Mouse (Mus musculus) frontal cortex, postnatal 36 days (tissue): Measurements from ENCODE around the gene Angpt4.

Source experiments
- DNase-seq, 2 experiments: peaks; one replicate each; pipeline ENCODE4 v3.0.0; 2022; ENCODE audit warnings: low spot score in 2 of 2

Gene Angpt4

DNA sequence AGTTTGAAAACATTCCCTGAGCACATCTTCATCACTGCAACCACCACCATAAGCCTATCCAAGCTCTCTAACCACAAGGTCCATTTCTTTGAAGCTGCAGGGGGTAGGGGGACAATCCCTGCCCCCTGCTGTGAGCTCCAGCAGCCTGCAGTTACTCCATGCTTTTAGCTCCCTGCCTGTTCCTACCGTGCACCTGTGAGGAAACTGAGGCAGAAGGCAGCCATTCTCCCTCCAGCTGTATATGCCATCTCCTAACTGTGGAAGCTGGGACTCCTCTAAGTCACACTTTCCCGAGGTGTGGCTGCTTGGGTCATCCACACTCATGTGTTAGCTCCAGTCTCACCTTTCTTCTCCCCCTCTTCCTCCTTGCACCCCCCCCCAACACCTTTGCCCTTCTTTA is 4.1 kb downstream of the Angpt4 start:
- DNase-seq = no peak

DNA sequence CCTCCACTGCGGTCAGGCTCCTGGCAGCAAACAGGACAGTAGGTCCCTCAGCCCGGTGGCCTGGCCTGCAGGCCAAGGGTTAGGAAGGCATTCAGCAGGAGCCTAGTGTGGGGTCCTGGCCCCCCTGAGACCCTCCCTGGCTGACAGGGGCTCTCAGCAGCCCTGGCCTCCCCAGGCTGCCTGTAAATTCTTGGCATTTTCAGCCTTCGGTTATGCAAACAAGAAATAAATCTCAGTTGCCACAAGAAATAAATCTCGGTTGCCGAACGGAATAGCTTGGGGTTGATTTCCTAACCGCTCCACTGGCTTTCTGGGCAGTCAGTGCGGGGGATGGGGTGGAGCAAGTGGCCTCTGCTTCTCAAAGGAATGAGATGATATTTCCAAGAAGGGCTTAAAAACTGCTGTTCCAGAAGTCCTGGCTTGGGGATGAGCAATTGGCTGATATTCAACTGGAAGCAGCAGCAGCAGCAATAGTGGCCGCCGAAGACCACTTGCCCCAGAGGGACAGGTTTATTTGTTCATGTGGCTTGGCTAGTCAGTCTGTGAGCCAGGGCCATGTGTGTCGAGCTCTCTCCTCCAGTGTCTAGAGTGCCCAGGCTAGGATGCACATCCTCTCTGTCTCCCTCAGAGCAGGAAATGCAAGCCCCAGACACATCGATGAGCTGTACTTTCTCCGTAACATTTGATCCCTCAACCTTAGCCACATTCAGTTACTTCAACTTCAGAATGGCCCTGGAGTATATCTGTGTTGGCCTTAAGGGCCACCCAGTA is 5.2 kb downstream of the Angpt4 start:
- no peak for DNase-seq

DNA sequence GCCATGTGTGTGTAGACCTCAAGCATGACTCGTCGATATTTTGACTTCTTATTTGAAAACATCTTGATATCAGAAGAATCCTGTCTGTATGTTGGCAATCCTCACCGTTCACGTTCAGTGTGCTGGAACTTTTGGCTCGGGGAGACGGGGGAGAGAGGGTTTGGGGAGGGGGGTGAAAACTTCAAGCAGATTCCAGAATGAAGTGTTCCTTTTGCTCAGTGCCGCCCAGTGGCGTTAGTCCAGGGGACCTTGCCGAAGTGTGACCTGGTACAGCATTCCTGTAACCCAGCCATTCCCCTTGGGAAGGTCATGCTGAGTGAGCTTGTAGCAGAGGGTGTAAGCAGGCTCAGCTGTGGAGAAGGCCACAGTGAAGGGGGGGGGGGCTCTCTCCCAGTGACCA is 8.1 kb downstream of the Angpt4 start:
- DNase-seq = no peak

GRCm38 (mm10) chr2:151921068-151921467 is 10.1 kb downstream of the Angpt4 start:
- no peak for DNase-seq

GRCm38 (mm10) chr2:151921596-151921995 is 10.6 kb downstream of the Angpt4 start:
- no peak for DNase-seq

- DNase-seq = no peak
These were observed 13.3 kb downstream of the Angpt4 start for GRCm38 (mm10) chr2:151924276-151924675.

DNA sequence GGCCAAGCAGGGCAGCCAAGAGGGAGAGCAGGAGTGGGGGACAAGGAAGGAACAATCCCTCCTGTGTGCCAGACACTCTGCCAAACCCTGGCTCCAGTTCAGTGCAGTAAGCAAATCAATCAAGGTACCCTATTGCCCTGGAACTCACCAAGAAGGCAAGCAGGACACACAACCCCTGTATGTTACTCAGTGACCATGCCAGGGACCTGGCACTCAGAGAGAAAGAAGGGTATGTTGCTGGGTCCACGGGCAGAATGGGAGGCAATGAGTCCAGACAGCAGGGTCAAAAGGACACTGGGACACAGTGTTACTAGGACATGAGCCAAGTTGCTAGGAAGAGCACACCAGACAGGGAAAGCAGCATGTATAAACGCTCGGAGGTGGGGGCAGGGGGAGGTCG is 14.7 kb downstream of the Angpt4 start:
- DNase-seq = no peak

- no peak for DNase-seq
These were observed 16.1 kb downstream of the Angpt4 start for GRCm38 (mm10) chr2:151927103-151927502.

- DNase-seq = peak; percentile 66 to 76
These were observed 19.5 kb downstream of the Angpt4 start for GRCm38 (mm10) chr2:151930389-151931074.

- DNase-seq = no peak
These were observed 26.9 kb downstream of the Angpt4 start for GRCm38 (mm10) chr2:151937893-151938292.

- DNase-seq = no peak
These were observed 27.8 kb downstream of the Angpt4 start for GRCm38 (mm10) chr2:151938780-151939200.

DNA sequence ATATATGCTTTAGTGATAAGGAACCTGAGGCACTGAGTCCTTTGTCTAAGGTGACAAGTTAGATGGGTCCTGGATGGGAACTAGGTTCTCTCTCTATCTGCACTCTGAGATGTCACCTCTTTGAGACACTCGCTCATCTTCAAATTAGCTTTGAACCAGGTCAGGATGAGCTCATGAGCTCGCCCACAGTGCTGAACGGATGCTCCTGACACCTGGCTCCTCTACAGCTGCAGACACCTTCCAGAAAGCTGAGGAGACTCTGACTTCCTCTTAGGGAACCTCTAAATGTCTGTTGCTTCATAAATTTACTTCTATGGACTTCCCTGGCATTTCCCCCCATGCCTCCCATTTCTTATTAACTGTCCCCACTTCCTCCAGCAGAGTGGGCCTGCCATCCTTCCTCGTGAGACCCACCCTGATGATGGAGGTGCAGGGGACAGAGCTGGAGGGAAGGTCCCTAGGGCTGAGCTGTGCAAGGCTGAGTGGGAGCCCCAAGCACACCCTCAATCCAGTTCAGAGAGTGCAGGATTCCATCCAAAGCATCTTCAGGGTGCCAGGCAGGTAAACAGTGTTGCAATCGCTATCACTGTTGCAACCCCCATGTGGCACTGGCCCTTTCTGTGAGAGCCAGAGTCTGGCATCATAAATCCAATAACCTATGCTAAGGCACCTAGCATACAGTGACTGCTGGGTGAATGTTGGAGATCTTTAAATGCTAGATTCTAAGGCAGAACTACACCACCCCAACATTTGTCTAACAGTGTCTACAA is 28.8 kb downstream of the Angpt4 start:
- DNase-seq = no peak

- no peak for DNase-seq
These were observed 30.3 kb downstream of the Angpt4 start for GRCm38 (mm10) chr2:151941269-151941668.

DNA sequence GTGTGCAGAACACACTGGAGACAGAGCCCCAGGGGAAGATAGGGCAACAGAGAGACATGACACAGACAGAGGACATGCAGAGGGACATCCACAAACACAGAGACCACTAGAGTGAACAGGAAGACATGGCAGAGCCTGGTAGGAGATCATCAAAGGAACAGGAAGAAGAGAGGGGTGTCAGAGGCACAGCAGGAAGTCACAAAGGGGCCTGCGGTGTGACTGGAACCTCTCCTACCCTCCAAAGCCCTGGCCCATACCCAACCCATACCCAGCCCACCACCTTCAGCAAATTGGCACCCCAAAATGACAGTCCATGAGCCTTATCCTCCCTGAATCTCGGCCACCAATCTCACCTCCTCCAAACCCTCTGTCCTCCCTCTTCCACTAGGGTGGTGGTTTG is 33.1 kb downstream of the Angpt4 start:
- no peak for DNase-seq

- DNase-seq = no peak
These were observed 36.6 kb downstream of the Angpt4 start for GRCm38 (mm10) chr2:151947617-151948016.

GRCm38 (mm10) chr2:151948311-151948710 is 37.3 kb downstream of the Angpt4 start:
- DNase-seq = no peak

DNA sequence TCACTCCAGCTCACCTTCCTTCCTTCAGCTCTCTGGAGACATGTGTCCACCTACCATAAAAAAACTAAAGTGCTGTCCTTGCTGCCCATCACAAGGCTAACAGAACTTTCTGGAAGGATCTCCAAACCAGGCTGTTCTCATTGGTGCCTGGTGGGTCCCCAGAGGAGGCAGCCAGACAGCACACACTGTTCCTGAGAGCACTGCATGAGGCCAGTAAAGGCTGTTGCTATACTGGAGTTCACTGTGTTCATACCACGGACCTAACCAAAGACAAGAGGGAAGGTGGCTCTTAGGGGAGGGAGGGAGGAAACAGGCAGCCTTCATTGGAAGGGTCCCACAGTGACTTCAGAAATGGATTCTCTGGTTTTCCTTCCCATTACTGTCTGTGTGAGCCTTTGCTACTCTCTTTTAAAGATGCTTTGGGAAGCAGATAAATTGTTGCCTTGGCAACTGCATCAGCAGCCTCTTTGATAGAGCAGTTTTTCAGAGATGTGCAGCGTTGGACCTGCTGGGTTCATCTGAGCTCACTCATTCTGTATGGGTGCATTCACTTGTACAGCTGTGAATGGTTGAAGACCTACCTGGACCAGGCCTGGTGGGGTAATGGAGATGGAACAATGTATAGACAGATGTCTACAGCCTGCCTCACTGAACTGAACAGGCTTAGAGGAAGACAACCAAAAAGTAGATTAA is 38.2 kb downstream of the Angpt4 start:
- DNase-seq = no peak

DNA sequence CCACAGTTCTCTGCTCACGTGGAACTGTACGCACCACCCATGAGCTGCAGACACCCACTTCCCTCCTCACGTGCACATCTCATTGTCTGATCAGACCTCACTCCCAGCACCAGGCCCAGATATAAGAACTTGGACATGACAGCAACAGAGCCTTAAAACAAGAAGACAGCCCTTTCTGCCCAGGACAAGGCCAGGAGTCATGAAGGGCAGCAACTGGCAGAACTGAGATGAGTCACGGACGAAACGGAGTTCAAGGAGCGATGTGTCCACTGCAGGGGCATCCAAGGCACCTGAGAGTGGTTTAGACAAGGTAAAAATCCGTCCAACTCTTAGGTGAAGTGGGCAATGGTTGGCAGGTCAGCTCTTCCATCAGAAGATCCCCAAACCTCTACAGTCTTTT is 42.7 kb downstream of the Angpt4 start:
- DNase-seq = no peak

DNA sequence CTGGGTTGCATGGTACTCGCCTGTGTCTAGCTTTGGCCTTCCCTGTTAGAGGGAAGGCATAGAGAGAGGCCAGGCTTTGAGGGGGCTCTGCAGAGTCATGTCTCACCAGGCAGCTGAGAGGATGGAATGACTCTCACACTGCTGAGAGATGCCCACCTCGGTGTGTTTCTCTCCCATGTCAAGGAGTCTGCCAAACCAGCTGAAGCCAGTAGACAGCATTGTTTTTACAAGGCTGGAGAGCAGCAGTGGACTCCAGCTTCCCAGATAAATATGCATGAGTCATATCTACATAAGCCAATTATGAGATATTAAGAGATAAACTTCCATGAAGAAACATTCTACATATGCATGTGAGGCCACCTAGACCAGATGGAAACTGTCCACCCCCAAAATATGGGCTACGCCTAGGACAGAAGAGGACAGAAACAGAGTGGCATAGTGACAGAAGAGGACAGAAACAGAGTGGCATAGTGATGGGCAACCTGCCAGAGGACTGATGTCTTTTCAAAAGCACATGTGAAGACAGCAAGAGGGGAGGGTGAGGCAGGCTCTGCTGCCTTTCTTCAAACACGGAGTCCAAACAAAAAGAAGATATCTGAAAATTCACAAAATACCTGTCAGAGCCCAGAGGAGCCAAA is 45.6 kb downstream of the Angpt4 start:
- DNase-seq = no peak

DNA sequence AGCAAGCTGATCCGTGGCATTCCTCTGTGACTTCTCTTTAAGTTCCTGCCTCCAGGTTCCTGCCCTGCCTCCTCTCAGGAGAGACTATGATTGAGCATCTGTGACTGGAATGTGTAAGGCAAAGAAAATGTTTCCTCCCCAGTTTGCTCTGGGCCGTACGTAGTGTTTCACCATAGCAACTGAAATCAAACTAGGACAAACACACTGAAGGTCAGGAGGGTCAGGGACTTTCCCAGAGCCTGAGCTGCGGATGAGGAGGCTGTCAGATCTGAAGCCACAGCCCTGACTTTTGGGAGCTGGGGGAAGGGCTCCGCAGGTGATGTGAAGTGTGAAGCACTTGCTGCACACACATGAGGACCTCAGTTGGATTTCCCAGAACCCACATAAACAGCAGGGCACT is 48.3 kb downstream of the Angpt4 start:
- no peak for DNase-seq
